Mouse (Mus musculus) liver, postnatal 0 days (tissue): ENCODE results near the gene Cdca3.

ENCODE experiments used
- CTCF ChIP-seq: sonication (generic); IDR thresholded peaks from 2 replicates; pipeline ENCODE4 v1.5.1; 2016; ENCODE audit warnings: antibody characterized with exemption, low read depth
- EP300 ChIP-seq: IDR thresholded peaks from 2 replicates; pipeline ENCODE4 v1.6.1; 2016; ENCODE audit warnings: antibody characterized with exemption, low read depth, mild to moderate bottlenecking

GRCm38 (mm10) chr6:124779984-124780416, 49.3 kb upstream of the Cdca3 start:
- TF ChIP-seq CTCF = no peak
- no peak for TF ChIP-seq EP300
